Mouse (Mus musculus) embryonic fibroblast, embryonic 13.5 days (primary cell): Measurements from ENCODE around the gene Elovl6.

ENCODE experiments used
- CTCF ChIP-seq: IDR thresholded peaks from 2 replicates; pipeline ENCODE4 v1.5.1; 2011; ENCODE audit warnings: mild to moderate bottlenecking, control low read depth, low read length, moderate library complexity, borderline replicate concordance; ENCODE audit not compliant: insufficient read depth
- POLR2A ChIP-seq: IDR thresholded peaks from 2 replicates; pipeline ENCODE4 v1.6.1; 2011; ENCODE audit warnings: low read depth, mild to moderate bottlenecking, control low read depth, low read length, moderate library complexity

DNA sequence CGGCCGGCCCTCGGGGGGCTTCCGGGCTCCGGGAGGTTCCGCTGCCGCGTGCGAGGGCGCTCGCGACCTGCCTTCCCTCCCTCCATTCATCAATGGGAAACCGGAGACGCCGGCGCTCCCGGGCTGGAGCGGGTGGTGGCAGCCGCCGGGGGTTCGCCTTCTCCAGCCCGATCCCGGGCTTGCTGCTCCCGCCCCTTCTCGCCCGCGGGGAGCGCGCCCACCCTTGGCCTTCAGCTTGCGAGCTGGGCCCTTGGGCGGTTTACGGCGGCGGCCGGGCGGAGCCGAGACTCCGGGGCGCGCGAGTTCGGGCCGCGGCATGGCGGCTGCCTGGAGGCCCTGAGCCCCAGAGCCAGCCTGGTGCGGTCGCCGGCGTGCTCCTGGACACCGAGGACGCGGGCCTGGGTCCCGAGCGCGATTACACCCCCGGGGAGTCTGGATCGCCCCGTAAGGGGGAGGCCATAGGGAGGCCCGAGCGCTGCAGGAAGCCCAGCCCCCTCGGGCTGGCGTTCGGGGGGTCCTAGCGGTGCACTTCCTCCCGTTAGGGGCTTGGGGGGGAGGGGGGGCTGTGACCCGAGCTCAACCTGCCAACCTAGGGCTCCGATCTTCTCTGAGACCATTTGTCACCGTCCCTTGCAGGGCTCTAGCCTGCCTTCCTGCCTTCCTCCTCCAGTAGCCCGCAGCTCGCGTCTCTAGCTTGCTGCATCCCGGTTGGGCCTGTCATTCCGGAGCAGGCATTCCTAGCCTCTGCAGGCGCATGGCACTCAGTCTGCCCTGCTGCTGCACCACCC is 1.8 kb downstream of the Elovl6 start:
- TF ChIP-seq CTCF (no peak), POLR2A (peak; percentile 63)
